Mouse (Mus musculus) ES-E14 (cell line): ENCODE results near the gene Sox5.

Experiments
- HCFC1 ChIP-seq: IDR thresholded peaks from 2 replicates; pipeline ENCODE4 v1.6.1; 2012; ENCODE audit warnings: low read length, inconsistent platforms, borderline replicate concordance; ENCODE audit not compliant: insufficient read depth
- MAFK ChIP-seq: IDR thresholded peaks from 2 replicates; pipeline ENCODE4 v1.6.1; 2014; ENCODE audit warnings: mild to moderate bottlenecking, low read depth, low read length, inconsistent platforms; ENCODE audit not compliant: insufficient read depth
- ZC3H11A ChIP-seq: IDR thresholded peaks from 2 replicates; pipeline ENCODE4 v1.6.1; 2012; ENCODE audit warnings: low read depth, mild to moderate bottlenecking, inconsistent platforms, low read length, borderline replicate concordance
- ZNF384 ChIP-seq: IDR thresholded peaks from 2 replicates; pipeline ENCODE4 v1.6.1; 2012; ENCODE audit warnings: low read depth, low read length, inconsistent platforms

DNA sequence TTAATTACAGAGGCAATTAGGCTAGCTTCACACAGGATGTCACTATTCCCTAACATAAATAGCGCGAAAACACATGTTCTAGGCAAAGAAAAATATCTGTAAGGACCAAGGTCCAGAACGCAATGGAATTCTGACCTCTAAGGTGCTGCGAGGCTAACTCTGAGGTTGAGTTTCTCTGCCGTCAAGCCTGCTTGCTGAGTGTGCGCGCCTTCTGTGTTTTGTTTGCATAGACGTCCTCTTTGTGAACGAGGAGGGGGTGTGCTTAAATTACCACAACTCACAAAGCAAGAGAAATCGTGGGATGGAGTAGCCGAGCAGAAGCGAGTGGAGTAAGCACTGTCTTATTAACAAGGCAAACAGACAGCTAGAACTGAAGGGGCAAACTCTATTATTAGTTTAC lies 202.5 kb downstream of the Sox5 start:
- TF ChIP-seq ZC3H11A (no peak), ZNF384 (no peak), HCFC1 (no peak), MAFK (no peak)
